Mouse (Mus musculus) forebrain, embryonic 15.5 days (tissue): ENCODE results near the gene Ablim2. TPM values are rescaled to one million over a fixed set of nuclear protein-coding genes. Genes with fewer than 3 reads are reported as not detected.
A peak's percentile ranks its signal among the peaks of the same experiment; 100 is the strongest.

ENCODE experiments used
- ATAC-seq: fragments of 200-750 bp; cut with Nextera tagmentation; replicated peaks from 2 replicates; pipeline ENCODE4 v1.8.0; 2017; ENCODE audit warnings: mild to moderate bottlenecking, moderate TSS enrichment, moderate library complexity
- H3K27ac ChIP-seq: fragments of 300-500 bp; sonication (generic); replicated peaks from 2 replicates; pipeline ENCODE4 v1.5.1; 2015; ENCODE audit warnings: mild to moderate bottlenecking, inconsistent platforms
- H3K27me3 ChIP-seq: fragments of 300-500 bp; sonication (generic); 2 replicates; pipeline ENCODE4 v1.6.1; 2015; ENCODE audit warnings: inconsistent platforms
- H3K36me3 ChIP-seq: fragments of 300-500 bp; sonication (generic); 2 replicates; pipeline ENCODE4 v1.6.1; 2015; ENCODE audit warnings: mild to moderate bottlenecking, inconsistent platforms
- H3K4me1 ChIP-seq: fragments of 300-500 bp; sonication (generic); 2 replicates; pipeline ENCODE4 v1.6.1; 2015; ENCODE audit warnings: inconsistent platforms
- H3K4me2 ChIP-seq: fragments of 300-500 bp; sonication (generic); replicated peaks from 2 replicates; pipeline ENCODE4 v1.6.1; 2015; ENCODE audit warnings: mild to moderate bottlenecking, inconsistent platforms
- H3K4me3 ChIP-seq: fragments of 300-500 bp; sonication (generic); 2 replicates; pipeline ENCODE4 v1.5.1; 2015; ENCODE audit warnings: mild to moderate bottlenecking, inconsistent platforms
- H3K9ac ChIP-seq: fragments of 300-500 bp; sonication (generic); replicated peaks from 2 replicates; pipeline ENCODE4 v1.6.1; 2015; ENCODE audit warnings: mild to moderate bottlenecking, inconsistent platforms
- H3K9me3 ChIP-seq: fragments of 300-500 bp; sonication (generic); 2 replicates; pipeline ENCODE4 v1.6.1; 2016; ENCODE audit warnings: inconsistent platforms
- WGBS: fragments of 180-500 bp; shearing (Covaris S2); methylation state at CpG from one replicate; pipeline ENCODE4 v1.1.7; 2015; ENCODE audit warnings: mixed read lengths; 5-methylcytosine and 5-hydroxymethylcytosine counted together
- polyA plus RNA-seq: library from polyadenylated mRNA; unstranded; fragments of >200 nt; fragmentation: Nextera tagmentation; extraction: Ambion mirVana; gene quantifications from 2 replicates; pipeline ENCODE4 v1.2.1, GENCODE M21; 2015

Gene Ablim2
- polyA plus RNA-seq, 1 experiment from 2014 or later: 8.5 TPM

DNA sequence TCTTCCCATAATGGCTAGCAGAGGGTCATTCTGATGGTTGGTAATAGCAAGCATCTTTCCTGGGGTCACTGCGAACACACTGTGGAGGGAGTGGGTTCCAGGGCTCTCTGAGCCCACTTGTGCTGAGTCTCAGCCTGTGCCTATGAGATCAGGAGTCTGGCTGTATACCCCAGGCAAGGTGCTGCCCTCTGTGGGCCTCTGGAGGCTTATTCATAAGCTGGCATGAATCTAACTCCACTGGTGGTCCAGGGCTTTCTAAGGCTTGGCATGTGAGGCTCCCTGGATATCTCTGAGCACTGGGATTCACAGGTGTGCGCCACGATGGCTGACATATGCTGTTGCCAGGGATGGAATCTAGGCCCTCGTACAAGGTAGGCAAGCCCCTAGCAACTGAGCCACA, 76.2 kb downstream of the Ablim2 start:
- 90% methylated on average over 4 of the region's 4 CpGs for WGBS
- Histone ChIP-seq H3K9me3 (no peaks in the 10 kb centered on the region), H3K4me2 (no peak overlapping the region), H3K4me1 (no peaks in the 10 kb centered on the region), H3K27me3 (no peaks in the 10 kb centered on the region), H3K27ac (no peak overlapping the region), H3K4me3 (no peak overlapping the region), H3K9ac (no peak overlapping the region), H3K36me3 (no peaks in the 10 kb centered on the region)
- no peak for ATAC-seq

DNA sequence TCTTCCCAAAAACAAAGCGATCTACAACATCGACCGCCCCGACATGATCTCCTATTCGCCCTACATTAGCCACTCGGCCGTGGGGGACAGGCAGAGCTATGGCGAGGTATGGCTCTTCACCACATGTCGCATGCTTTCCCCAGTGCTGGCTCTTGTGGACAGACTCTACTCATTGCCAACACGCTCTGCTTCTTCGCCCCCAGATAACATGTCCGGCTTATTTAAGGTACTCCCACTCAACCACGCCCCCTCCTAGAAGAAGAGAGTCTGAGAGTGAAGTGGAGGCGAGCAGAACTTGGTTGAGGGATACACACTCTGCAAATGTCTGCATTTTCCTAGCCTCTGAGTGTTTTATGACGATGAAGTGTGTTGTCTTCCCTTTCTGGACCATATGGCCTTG, 79.3 kb downstream of the Ablim2 start:
- no peaks in the 10 kb centered on the region for H3K9me3 ChIP-seq
- no peaks in the 10 kb centered on the region for H3K4me1 ChIP-seq
- no peak overlapping the region for H3K27ac ChIP-seq
- no peak overlapping the region for H3K9ac ChIP-seq
- H3K36me3 ChIP-seq: no peaks in the 10 kb centered on the region
- no peak overlapping the region for H3K4me3 ChIP-seq
- H3K27me3 ChIP-seq: no peaks in the 10 kb centered on the region
- H3K4me2 ChIP-seq: no peak overlapping the region
- no peak for ATAC-seq
- WGBS: 97% methylated on average over 15 of the region's 15 CpGs

DNA sequence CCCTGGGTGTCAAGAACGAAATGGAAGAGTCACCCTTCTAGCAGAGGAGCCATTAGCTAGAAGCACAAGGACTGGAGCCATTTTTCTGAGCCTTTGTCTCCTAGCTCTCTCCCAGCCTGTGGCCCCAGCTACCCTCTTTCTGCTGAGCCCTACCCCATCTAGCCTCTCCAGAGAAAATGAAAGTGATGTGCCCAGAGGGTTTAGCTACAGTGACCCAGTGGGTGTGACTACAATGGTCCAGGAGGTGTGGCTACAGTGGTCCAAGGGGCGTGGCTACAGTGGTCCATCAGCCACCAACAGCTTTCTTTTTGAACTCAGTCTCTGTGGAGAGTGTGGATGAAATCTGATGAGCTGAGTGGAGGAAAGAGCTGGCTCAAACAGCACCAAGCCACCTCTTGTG, 81.6 kb downstream of the Ablim2 start:
- H3K27ac ChIP-seq: no peak overlapping the region
- H3K36me3 ChIP-seq: no peaks in the 10 kb centered on the region
- WGBS: 46% methylated on average over 2 of the region's 2 CpGs
- H3K9ac ChIP-seq: no peak overlapping the region
- H3K27me3 ChIP-seq: no peaks in the 10 kb centered on the region
- H3K4me2 ChIP-seq: no peak overlapping the region
- no peaks in the 10 kb centered on the region for H3K9me3 ChIP-seq
- H3K4me1 ChIP-seq: no peaks in the 10 kb centered on the region
- H3K4me3 ChIP-seq: no peak overlapping the region
- no peak for ATAC-seq

DNA sequence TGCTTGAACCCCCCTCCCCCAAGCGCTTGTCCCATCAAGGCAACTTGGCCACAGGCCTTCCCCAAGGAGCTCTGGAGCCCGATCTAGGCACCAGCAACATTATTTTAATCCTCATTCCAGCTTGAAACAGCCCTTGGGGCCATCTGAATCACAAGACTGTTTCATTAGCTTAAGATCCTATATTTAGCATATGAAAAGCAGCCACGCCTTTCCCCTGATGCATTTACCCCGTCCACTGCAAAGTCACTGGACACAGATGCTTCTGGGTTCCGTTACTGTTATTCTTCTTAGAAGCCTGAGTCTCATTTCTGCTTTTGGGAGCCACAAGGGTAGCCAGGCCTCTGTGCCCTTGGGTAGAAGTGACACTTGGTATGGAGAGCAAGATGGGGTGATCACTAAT, 93.8 kb downstream of the Ablim2 start:
- no peaks in the 10 kb centered on the region for H3K9me3 ChIP-seq
- no peaks in the 10 kb centered on the region for H3K36me3 ChIP-seq
- ATAC-seq: no peak
- no peaks in the 10 kb centered on the region for H3K27me3 ChIP-seq
- 37% methylated on average over 5 of the region's 5 CpGs for whole genome bisulfite sequencing
- no peaks in the 10 kb centered on the region for H3K4me1 ChIP-seq
- H3K27ac ChIP-seq: no peak overlapping the region
- no peak overlapping the region for H3K4me3 ChIP-seq
- no peak overlapping the region for H3K9ac ChIP-seq
- no peak overlapping the region for H3K4me2 ChIP-seq

DNA sequence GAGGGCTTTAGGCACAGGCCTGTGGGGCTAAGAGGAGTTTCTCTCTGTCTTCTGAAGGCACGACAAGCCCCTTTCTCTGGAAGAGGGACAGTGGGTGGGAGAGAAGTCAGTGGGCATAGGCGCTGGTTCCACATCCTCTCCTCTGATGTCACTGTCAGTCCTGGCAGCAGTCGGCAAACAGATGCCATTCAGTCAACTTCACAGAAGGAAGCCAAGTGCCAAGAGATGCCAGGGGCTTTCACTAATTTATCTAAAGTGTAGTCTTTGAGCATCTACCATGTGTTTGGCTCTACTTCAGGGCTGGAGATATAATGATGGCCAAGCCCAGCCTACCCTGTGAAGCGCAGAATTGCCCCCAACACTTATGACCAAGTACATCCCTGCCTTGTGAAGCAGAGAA, 95.8 kb downstream of the Ablim2 start:
- Histone ChIP-seq H3K4me3 (no peak overlapping the region), H3K4me2 (no peak overlapping the region), H3K27ac (no peak overlapping the region), H3K27me3 (no peaks in the 10 kb centered on the region), H3K4me1 (no peaks in the 10 kb centered on the region), H3K9me3 (no peaks in the 10 kb centered on the region), H3K36me3 (no peaks in the 10 kb centered on the region), H3K9ac (no peak overlapping the region)
- WGBS: 77% methylated on average over 4 of the region's 4 CpGs
- ATAC-seq: no peak

DNA sequence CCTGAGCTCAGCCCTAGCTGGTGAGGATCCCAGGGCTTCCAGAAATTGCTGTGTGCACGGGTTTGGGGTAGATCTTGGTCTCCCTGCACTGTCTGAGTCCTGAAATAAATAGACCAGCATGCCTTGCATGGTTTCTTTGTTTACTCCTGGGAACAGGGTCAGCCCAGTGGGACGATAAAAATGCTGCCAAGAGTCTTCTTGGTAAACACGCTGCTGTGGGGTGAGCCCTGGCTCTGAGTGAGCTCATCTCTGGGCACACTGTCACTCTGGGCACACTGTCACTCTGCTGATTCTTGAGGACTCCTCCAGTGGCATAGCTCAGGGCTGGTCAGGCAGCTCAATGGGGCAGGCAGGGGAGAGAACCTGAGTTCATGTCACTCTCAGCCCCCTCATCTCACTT, 98.6 kb downstream of the Ablim2 start:
- no peaks in the 10 kb centered on the region for H3K36me3 ChIP-seq
- WGBS: 29% methylated on average over 3 of the region's 3 CpGs

DNA sequence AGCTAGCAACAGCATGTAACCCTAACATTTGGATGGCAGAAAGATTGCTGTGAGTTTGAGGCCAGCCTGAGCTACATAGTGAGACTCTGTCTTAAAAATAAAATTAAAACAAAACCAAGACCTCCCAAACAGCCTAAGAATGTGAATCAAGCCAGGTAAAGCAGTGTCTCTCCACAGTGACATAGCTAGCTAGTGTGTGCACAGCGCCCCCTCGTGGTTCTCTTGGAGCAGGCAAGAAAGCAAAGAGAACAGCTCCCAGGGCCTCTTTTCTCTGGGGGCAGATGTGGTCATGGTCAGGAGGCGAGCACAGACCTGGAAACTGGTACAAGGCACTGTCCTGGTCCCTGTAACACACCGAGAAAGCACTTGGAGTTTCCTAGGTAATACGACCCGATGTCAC, 100.4 kb downstream of the Ablim2 start:
- Histone ChIP-seq H3K4me2 (no peak overlapping the region), H3K9me3 (no peaks in the 10 kb centered on the region), H3K27ac (no peak overlapping the region), H3K4me3 (no peak overlapping the region), H3K4me1 (no peaks in the 10 kb centered on the region), H3K27me3 (no peaks in the 10 kb centered on the region), H3K36me3 (no peaks in the 10 kb centered on the region), H3K9ac (no peak overlapping the region)
- peak; percentile 35; the same call in 1 of the 2 replicates for ATAC-seq
- WGBS: 30% methylated on average over 6 of the region's 6 CpGs

More for the DNA sequence above, 98.6 kb downstream of the Ablim2 start:
- H3K27me3 ChIP-seq: no peaks in the 10 kb centered on the region
- no peak overlapping the region for H3K4me2 ChIP-seq
- H3K4me1 ChIP-seq: no peaks in the 10 kb centered on the region
- no peak overlapping the region for H3K27ac ChIP-seq
- no peak overlapping the region for H3K9ac ChIP-seq
- H3K4me3 ChIP-seq: no peak overlapping the region
- no peaks in the 10 kb centered on the region for H3K9me3 ChIP-seq
- no peak for ATAC-seq

DNA sequence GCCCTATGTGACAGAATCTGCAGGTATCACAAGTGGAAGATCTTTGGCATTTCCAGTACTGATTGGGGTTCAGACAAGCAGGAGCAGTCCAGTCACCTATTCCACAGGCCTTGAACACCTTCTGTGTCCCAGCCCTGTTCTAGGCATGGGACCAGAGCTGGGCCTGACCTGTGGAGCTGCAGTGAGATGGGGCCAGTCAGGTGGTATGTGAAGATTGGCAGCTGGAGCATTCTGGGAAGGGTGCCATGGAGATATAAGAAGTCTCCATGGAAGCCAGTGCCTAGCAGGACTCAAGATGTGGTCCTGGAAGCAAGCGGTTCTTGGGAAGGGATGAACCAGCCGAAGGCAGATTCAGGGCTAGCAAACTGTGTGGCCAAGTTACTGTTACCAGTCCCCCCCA, 103.8 kb downstream of the Ablim2 start:
- no peak overlapping the region for H3K4me3 ChIP-seq
- H3K9me3 ChIP-seq: no peaks in the 10 kb centered on the region
- no peaks in the 10 kb centered on the region for H3K36me3 ChIP-seq
- no peak overlapping the region for H3K27ac ChIP-seq
- H3K9ac ChIP-seq: no peak overlapping the region
- ATAC-seq: no peak
- no peaks in the 10 kb centered on the region for H3K27me3 ChIP-seq
- no peak overlapping the region for H3K4me2 ChIP-seq
- 89% methylated on average over 2 of the region's 2 CpGs for WGBS
- H3K4me1 ChIP-seq: no peaks in the 10 kb centered on the region

DNA sequence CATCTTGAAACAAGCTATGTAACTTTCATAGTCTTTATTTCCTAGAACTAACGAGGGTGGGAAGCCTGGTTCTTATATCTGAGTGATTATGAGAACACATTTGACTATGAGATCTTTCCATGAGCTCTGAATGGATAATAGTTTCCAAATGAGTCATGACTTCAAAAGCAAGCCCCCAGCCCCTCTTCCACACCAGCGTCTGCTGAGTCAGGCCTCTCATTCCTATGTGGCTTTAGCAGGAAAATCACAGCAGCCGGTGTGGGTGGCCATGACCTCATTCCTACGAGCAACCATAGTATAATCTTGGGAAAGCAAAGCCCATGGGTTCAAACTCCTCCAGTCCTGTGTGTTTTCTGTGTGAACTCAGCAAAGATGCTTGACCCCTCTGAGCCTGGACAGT, 112.3 kb downstream of the Ablim2 start:
- Histone ChIP-seq H3K9me3 (no peaks in the 10 kb centered on the region), H3K27ac (no peak overlapping the region), H3K36me3 (no peaks in the 10 kb centered on the region), H3K9ac (no peak overlapping the region), H3K4me1 (no peaks in the 10 kb centered on the region), H3K27me3 (no peaks in the 10 kb centered on the region), H3K4me3 (no peak overlapping the region), H3K4me2 (no peak overlapping the region)
- WGBS: 60% methylated on average over 4 of the region's 4 CpGs
- no peak for ATAC-seq

DNA sequence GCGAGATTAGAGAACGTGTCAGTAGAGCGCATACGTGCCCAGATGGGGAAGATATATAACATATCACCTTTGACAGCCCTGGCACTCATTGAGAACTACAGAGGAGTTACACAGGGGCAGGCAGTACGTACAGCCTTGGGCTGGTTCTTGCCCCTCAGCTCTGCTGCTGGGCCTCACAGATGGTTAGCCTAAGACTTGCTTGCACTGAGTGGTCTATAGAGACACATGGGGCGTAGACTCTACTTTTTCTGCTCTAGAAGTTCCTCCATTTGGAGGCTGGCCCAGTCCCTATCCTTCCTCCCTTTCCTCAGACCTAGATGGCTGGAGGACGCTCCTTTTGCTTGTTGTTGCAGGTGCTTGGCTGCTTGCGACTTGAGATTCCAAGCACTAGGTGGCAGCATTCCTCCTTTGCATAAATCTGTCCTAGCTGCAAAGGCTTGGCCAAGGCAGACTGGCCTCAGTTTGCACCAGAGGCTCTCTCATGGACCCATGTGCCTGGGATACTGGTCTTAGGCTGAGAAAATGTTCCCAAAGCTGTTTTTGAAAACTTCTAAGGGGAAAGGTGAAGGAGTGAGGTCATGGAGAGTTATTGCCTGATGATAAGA, 112.8 kb downstream of the Ablim2 start:
- Histone ChIP-seq H3K9ac (no peak overlapping the region), H3K4me1 (no peaks in the 10 kb centered on the region), H3K4me3 (no peak overlapping the region), H3K4me2 (no peak overlapping the region), H3K27me3 (no peaks in the 10 kb centered on the region), H3K9me3 (no peaks in the 10 kb centered on the region), H3K36me3 (no peaks in the 10 kb centered on the region), H3K27ac (no peak overlapping the region)
- WGBS: 57% methylated on average over 8 of the region's 8 CpGs
- ATAC-seq: peak; percentile 77

DNA sequence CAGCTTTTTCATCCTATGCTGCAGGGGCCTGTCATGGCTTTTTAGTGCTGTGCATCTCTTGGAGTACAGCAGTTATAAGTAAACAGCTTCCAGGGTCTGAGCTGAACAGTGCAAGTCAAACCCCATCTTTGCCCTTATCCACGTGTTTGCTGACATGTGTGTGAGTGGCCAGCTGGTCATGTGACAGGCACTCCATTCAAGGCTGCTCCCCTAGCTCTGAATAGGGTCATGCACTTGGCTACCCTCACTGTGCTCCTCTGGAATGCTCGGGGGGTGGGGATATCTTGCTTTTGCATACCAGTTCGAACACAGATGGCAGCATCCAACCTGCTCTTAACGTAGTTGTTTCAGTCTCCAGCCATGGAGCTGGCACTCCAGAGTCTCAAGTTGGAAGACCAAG, 115.7 kb downstream of the Ablim2 start:
- no peak for ATAC-seq
- Histone ChIP-seq H3K27me3 (no peaks in the 10 kb centered on the region), H3K9ac (no peak overlapping the region), H3K4me1 (no peaks in the 10 kb centered on the region), H3K36me3 (no peaks in the 10 kb centered on the region), H3K27ac (no peak overlapping the region), H3K4me2 (no peak overlapping the region), H3K9me3 (no peaks in the 10 kb centered on the region), H3K4me3 (no peak overlapping the region)
- WGBS: 26% methylated on average over 4 of the region's 4 CpGs

DNA sequence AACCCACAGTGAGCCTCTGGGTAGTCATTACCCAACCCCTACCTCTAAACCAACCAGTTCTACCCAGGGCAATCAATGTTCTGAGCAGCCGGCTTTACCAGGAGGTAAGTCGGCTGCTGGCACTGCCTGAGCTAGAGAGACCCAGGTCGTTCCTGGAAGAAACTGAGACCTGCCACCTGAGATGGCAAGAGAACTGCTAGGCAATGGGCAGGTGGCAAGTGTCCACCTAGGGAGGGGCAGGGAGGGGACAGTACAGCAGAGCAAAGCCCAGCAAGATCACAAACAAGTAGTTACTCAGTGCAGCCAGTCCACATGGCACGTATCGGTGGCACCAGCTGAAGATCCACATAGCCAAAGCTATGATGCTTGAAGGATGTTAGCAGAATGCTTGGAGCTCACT, 118.6 kb downstream of the Ablim2 start:
- Histone ChIP-seq H3K9ac (no peak overlapping the region), H3K27ac (no peak overlapping the region), H3K27me3 (no peaks in the 10 kb centered on the region), H3K9me3 (no peaks in the 10 kb centered on the region), H3K4me3 (no peak overlapping the region), H3K4me2 (no peak overlapping the region), H3K4me1 (peaks cover 16% of the 10 kb centered on the region), H3K36me3 (no peaks in the 10 kb centered on the region)
- ATAC-seq: no peak
- 88% methylated on average over 5 of the region's 5 CpGs for WGBS

DNA sequence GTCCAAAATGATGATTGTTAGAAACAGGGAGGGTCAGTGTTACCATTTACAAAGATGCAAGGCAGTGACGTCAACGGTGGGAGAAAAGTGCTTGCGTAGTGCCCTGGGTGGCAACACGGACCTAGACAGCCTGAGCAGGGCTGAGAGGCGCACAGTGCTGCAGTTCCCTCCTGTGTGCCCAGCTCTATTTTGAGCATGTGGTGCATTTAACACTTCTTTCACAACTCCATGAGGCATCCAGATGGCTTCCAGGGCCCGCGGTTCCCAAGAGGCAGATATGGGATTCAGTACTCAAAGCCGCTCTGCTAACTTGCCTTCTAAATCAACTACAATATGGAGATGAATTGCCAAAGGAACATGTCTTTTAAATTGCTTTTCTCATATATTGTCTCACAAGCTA, 121.5 kb downstream of the Ablim2 start:
- Histone ChIP-seq H3K4me2 (no peak overlapping the region), H3K9ac (no peak overlapping the region), H3K27ac (peak overlapping the region; percentile 61), H3K4me1 (peaks cover 18% of the 10 kb centered on the region), H3K9me3 (no peaks in the 10 kb centered on the region), H3K27me3 (no peaks in the 10 kb centered on the region), H3K36me3 (no peaks in the 10 kb centered on the region), H3K4me3 (no peak overlapping the region)
- WGBS: 62% methylated on average over 8 of the region's 8 CpGs
- peak; percentile 93 for ATAC-seq
